Mouse (Mus musculus) urinary bladder, postnatal 10 days (tissue): ENCODE results near the gene Selenoo.

Experiments used
- DNase-seq: peaks from one replicate; pipeline ENCODE4 v3.0.0; 2022; ENCODE audit warnings: low spot score

Selenoo gene

DNA sequence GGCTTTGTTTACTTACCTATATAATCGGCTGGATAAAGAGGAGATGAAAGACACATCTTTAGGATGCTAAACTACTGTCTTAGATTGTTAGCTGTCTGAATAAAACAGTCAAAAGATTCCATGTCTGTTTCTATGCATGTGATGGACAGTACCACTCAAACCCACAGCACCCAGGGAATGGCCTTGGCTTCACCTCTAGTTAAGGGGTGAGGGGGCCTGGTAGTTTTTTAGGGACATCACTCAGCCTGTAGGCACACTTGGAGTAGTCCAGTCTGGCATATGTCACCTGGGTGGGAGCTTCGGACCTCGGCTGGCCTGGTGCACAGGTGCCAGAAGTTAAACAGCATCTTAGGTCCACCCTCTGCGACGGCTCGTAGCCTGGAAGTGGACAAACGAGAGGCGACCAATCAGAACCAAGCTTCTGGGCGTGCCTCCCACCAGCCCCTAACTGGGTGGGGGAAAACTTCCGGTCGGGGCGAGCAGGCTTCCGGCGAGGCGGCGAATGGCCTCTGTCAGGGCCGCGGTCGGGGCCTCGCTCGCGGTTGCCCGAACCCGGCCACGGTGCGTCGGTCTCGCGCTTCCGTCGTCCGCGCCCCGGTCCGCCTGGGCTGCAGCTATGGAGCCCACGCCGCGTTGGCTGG, at the start of gene Selenoo:
TSS of gene Selenoo (plus strand) at position 478 of the 641 bp plus-strand sequence.
- peak; percentile 63 for DNase-seq

- no peak for DNase-seq
Measured at GRCm38 (mm10) chr15:89044381-89044780, 44.5 kb upstream of the Selenoo start.

- no peak for DNase-seq
Measured at GRCm38 (mm10) chr15:89046356-89046755, 42.5 kb upstream of the Selenoo start.

GRCm38 (mm10) chr15:89054666-89055065, 34.2 kb upstream of the Selenoo start:
- DNase-seq = no peak

GRCm38 (mm10) chr15:89058736-89059135, 30.1 kb upstream of the Selenoo start:
- no peak for DNase-seq

- DNase-seq = no peak
Measured at GRCm38 (mm10) chr15:89059161-89059931, 29.5 kb upstream of the Selenoo start, which contains the start of gene Panx2. Panx2 (plus strand) TSS chr15:89059734.

DNA sequence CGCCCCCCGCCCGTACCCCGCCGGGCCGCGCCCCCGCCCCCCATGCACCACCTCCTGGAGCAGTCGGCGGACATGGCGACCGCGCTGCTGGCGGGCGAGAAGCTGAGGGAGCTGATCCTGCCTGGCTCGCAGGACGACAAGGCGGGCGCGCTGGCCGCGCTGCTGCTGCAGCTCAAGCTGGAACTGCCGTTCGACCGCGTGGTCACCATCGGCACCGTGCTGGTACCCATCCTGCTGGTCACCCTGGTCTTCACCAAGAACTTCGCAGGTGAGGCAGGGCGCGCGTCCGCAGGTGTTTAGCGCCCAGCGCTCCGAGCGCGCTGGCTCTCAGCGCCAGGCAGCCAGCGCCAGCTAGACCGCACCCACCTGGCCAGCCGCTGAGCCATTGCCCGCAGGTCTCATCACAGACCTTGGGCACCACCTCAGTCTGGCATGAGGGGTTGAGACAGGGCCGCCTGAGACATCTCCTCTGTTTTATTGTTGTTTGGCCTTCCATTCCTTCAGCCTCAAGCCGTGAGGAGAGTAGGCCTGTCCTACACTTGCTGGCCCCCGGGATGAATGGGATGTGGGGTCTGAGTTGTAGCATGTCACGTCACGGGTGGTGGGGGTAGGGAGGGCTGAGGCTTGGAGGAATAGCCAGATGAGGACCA, 28.7 kb upstream of the Selenoo start:
- DNase-seq = no peak

GRCm38 (mm10) chr15:89060811-89061460, 27.9 kb upstream of the Selenoo start:
- DNase-seq = no peak

GRCm38 (mm10) chr15:89061761-89062517, 26.9 kb upstream of the Selenoo start:
- no peak for DNase-seq

DNA sequence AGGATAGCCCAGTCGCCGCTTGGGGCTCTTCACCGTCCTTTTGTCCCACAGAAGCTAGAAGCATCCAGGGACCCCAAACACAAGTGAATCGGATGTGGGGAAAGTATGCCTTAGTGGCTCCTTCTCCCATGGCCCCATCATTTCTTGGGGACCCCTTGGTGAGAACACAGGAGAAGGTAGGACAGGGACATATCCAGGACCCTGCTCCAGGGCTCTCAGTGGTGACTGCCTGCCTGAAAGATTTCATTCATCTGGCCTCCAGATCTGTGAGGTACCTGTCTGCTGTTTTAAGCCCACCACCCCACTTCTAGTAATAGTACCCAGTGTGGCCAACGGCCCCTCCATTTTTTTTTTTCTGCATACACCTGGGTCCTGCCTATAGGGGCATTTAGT, 26.4 kb upstream of the Selenoo start:
- no peak for DNase-seq

- no peak for DNase-seq
Measured at GRCm38 (mm10) chr15:89063001-89063400, 25.9 kb upstream of the Selenoo start.

GRCm38 (mm10) chr15:89063536-89063935, 25.3 kb upstream of the Selenoo start:
- no peak for DNase-seq

GRCm38 (mm10) chr15:89064891-89065290, 24.0 kb upstream of the Selenoo start:
- no peak for DNase-seq

GRCm38 (mm10) chr15:89067609-89068008, 21.3 kb upstream of the Selenoo start:
- DNase-seq = no peak

DNA sequence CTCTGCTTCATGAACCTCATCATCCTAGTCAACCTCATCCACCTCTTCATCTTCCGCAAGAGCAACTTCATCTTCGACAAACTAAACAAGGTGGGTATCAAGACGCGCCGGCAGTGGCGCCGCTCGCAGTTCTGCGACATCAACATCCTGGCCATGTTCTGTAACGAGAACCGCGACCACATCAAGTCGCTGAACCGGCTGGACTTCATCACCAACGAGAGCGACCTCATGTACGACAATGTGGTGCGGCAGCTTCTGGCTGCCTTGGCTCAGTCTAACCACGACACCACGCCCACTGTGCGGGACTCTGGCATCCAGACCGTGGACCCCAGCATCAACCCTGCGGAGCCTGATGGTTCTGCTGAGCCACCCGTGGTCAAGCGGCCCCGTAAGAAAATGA, 20.7 kb upstream of the Selenoo start:
- DNase-seq = no peak

DNA sequence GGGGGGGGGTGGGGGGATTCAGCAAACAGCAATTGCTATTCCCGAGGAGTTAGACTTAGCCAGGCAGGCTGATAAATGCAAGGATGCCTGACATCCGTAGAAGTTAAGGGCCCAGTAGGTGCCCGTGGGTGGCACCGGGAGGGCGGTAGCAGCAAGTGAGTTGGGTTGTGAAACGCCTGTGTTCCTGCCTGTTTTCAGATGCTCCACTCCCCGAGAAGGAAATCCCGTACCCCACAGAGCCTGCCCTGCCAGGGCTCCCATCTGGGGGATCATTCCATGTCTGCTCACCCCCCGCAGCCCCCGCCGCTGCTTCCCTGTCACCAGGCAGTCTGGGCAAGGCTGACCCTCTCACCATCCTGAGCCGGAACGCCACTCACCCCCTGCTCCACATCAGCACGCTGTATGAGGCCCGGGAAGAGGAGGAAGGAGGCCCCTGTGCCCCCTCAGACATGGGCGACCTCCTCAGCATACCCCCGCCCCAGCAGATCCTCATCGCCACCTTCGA, 19.5 kb upstream of the Selenoo start:
- DNase-seq = no peak

DNA sequence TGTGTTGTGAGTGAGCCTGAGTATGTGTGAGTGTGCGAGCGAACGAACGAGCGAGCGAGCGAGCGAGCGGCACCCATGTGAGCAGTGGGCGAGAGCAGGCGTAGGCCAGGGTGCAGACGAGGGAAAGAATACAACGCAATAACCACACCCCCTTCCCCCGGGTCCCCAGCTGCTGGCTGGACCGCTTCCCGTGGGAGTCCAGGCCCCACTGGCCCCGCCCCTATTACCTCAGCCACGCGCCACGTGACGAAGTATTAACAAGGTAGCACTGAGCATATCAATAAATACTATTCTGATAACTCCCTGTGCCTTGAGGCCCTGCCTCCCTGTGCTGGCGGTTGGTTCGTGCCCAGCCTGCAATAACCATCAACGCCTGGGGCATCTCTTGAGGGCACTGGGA, 18.3 kb upstream of the Selenoo start:
- DNase-seq = no peak

DNA sequence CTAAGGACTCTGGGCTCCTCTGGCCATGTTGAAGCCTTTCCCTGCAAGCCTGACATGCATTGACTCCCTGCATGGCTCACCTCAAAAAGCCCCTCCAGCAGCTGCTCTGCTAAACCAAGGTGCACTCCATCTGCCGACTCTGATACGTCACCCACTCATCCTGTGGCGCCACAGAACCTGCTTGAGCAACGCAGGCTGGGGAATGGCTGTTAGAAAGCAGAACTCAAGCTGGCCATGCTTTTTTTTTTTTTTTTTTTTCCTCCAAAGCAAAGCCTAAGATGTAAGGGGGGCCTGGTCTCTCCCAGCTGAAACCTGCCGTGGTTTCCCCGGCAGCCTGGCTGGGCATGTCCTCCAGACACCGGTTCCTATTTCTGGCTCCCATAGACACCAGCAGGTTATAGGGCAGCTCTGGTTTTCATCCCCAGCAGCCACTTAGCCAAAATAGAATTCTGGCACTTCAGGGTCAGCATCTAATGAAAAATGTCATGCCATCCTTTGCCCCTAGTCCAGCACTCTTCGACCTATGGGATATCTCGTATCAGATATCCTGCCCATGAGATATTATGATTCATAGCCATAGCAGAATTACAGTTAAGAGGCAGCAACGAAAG, 14.8 kb upstream of the Selenoo start:
- no peak for DNase-seq

DNA sequence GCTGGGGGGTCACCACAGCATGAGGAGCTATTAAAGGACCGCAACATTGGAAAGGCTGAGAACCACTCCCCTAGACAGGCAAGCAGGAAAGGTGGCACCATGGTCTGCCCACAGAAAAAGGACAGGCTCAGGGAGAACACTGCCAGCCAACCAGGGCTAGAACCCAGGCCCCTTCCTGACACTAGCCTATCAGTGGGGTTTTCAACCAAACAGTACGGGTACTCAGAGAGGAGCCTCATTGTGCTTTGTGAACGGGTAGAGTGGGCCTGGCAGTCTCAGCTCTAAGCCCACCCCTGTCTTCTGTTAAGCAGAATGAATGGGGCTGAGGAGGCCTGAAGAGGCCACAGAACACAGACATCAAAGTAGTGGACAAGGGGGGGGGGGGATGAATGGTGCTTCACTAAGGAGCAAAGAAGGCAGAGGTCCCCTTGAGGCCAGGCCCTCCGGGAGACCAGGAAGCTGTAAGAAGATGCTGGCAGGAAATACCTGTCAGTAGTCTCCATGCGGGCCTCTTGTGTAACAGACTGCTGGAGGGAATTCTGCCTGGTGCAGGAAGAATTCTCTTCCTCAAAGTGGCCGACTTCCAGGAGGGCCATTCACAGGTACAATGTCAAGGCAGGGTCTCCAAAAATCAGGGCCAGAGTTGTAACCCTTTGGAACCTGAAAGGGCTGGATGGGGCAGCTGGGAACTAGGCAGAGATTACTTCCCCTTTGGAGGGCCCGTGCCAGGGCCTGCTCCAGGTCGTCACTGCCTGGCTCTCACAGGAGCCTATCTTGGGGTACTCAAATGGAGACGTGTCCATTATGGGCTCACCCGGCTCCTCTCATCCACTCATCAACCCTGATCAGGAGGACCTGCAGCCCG, 14.0 kb upstream of the Selenoo start, which contains the start of gene Trabd:
TSS of gene Trabd (plus strand) at position 512 of the 865 bp plus-strand sequence.
- no peak for DNase-seq
